Mouse (Mus musculus) forebrain, embryonic 14.5 days (tissue): Measurements from ENCODE around the gene Gm3238. TPM values are rescaled to one million over a fixed set of nuclear protein-coding genes. Genes with fewer than 3 reads are reported as not detected.
"Not testable (repeated sequence)": the region's sequence is repeated elsewhere in the genome, so short reads cannot be mapped to it uniquely, and the experiment has no call there.

Source experiments
- ATAC-seq: fragments of 200-750 bp; cut with Nextera tagmentation; 2 replicates; pipeline ENCODE4 v1.8.0; 2017; ENCODE audit warnings: mild to moderate bottlenecking, moderate library complexity
- DNase-seq: peaks from one replicate; pipeline ENCODE4 v3.0.0-alpha.2; 2015; ENCODE audit warnings: low spot score
- H3K27ac ChIP-seq: fragments of 300-500 bp; sonication (generic); 2 replicates; pipeline ENCODE4 v1.5.1; 2014; ENCODE audit warnings: low read depth, mild to moderate bottlenecking, control low read depth, low read length, moderate library complexity
- H3K27me3 ChIP-seq: fragments of 300-500 bp; sonication (generic); replicated peaks from 2 replicates; pipeline ENCODE4 v1.6.1; 2014; ENCODE audit warnings: low read length, control low read depth, mixed read lengths; ENCODE audit not compliant: control insufficient read depth, insufficient read depth
- H3K36me3 ChIP-seq: fragments of 300-500 bp; sonication (generic); 2 replicates; pipeline ENCODE4 v1.6.1; 2014; ENCODE audit warnings: low read length, control low read depth; ENCODE audit not compliant: control insufficient read depth, insufficient read depth
- H3K4me1 ChIP-seq: fragments of 300-500 bp; sonication (generic); 2 replicates; pipeline ENCODE4 v1.6.1; 2014; ENCODE audit warnings: antibody characterized with exemption, low read length, control low read depth; ENCODE audit not compliant: control insufficient read depth, insufficient read depth
- H3K4me2 ChIP-seq: fragments of 300-500 bp; sonication (generic); 2 replicates; pipeline ENCODE4 v1.6.1; 2014; ENCODE audit warnings: mild to moderate bottlenecking, control low read depth, low read length
- H3K4me3 ChIP-seq: fragments of 300-500 bp; sonication (generic); 2 replicates; pipeline ENCODE4 v1.5.1; 2014; ENCODE audit warnings: low read depth, low read length, control low read depth
- H3K9ac ChIP-seq: fragments of 300-500 bp; sonication (generic); 2 replicates; pipeline ENCODE4 v1.6.1; 2014; ENCODE audit warnings: mild to moderate bottlenecking, low read length, control low read depth, moderate library complexity
- H3K9me3 ChIP-seq: fragments of 300-500 bp; sonication (generic); replicated peaks from 2 replicates; pipeline ENCODE4 v1.6.1; 2016; ENCODE audit warnings: low read length, control low read depth, mixed read lengths; ENCODE audit not compliant: control insufficient read depth
- WGBS: fragments of 180-500 bp; shearing (Covaris S2); extraction: QIAGEN DNeasy Blood & Tissue Kit; methylation state at CpG from one replicate; pipeline ENCODE4 v1.1.7; 2014; 5-methylcytosine and 5-hydroxymethylcytosine counted together
- polyA plus RNA-seq: library from polyadenylated mRNA; unstranded; fragments of >200 nt; fragmentation: Nextera tagmentation; extraction: Ambion mirVana; gene quantifications from 2 replicates; pipeline ENCODE4 v1.2.1, GENCODE M21; 2014

The Gm3238 gene
- polyA plus RNA-seq, 1 experiment from 2014 or later: not detected

DNA sequence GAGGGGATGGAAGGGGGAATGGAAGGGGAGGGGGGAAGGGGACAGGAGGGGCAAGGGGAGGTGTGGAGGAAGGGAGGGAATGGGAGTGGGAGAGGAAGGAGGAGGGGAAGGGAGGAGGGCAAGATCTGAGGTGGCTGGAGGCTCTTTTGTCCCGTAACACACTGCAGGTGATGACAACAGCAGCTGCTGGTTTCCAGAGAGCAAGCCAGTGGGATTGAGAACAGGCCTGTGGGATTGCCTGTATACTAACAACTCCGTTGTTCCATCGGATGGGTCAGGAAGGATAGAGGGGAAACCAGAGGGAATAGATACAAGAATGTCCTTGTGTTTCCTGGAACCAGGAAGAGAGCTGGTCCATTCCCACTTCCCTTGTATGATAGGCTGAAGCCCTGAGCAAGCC lies 26.6 kb upstream of the Gm3238 start:
- Histone ChIP-seq H3K36me3 (no peaks in the 10 kb centered on the region), H3K27ac (peak overlapping the region; percentile 58), H3K9ac (no peak overlapping the region), H3K4me1 (no peaks in the 10 kb centered on the region), H3K4me3 (no peak overlapping the region), H3K9me3 (no peaks in the 10 kb centered on the region), H3K4me2 (no peak overlapping the region), H3K27me3 (no peaks in the 10 kb centered on the region)
- DNase-seq (no peak), ATAC-seq (no peak)
- WGBS: 14% methylated on average over 3 of the region's 3 CpGs

DNA sequence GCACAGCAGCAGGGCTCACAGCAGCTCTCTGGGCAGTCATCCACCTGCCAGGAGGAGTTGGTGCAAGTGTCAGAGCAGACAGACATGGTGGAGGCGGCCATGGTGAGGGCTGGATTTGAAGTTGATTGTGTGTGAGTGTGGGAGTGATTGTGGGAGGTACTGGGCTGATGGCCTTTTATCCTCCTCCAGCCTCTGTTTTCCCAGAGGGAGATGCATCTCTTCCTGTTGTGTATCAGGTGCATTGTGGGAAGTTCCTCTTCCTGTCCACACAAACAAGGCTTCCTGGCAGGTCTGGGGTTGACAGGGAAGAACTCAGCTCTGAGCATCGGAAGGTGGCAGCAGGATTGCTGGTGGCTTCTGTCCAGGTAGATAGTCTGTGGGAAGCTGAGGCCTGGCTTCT lies 23.9 kb upstream of the Gm3238 start, which contains the start of gene Gm9639:
Gene Gm9639 (minus strand): TSS at position 101 of the 400 bp plus-strand sequence.
- no peak for ATAC-seq
- no peak within 1 kb of the TSS for H3K9ac ChIP-seq
- 55% methylated on average over 2 of the region's 2 CpGs for WGBS
- no peaks in the 10 kb centered on the region for H3K36me3 ChIP-seq
- no peak within 1 kb of the TSS for H3K27ac ChIP-seq
- no peak within 1 kb of the TSS for H3K4me3 ChIP-seq
- no peak within 1 kb of the TSS for H3K4me2 ChIP-seq
- no peaks in the 10 kb centered on the region for H3K4me1 ChIP-seq
- no peak for DNase-seq
- no peaks in the 10 kb centered on the region for H3K9me3 ChIP-seq
- no peaks in the 10 kb centered on the region for H3K27me3 ChIP-seq

DNA sequence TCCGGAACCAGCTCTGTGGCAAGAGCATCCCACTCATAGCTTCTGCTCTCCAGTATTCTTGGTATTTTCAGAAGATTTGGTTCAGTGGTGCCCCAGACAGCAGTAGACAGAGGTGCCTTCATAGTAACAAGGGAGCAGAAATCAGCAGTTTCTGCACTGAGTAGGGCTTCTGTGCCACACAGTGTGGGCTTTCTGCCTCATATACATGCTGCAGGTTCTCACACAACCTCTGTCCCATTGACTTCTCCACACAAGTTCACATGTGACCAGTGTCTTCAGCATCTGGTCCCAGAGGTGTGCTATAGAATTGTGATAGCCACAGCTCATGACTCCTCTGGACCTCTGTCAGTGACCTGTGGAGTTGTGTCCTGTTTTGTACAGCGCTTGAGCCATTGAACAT lies 17.5 kb upstream of the Gm3238 start:
- H3K27ac ChIP-seq: no peak overlapping the region
- H3K9me3 ChIP-seq: no peaks in the 10 kb centered on the region
- no peak overlapping the region for H3K4me2 ChIP-seq
- no peaks in the 10 kb centered on the region for H3K27me3 ChIP-seq
- H3K4me3 ChIP-seq: no peak overlapping the region
- H3K36me3 ChIP-seq: no peaks in the 10 kb centered on the region
- DNase-seq (no peak), ATAC-seq (no peak)
- H3K9ac ChIP-seq: no peak overlapping the region
- WGBS: 87% methylated on average over 2 of the region's 2 CpGs
- no peaks in the 10 kb centered on the region for H3K4me1 ChIP-seq

DNA sequence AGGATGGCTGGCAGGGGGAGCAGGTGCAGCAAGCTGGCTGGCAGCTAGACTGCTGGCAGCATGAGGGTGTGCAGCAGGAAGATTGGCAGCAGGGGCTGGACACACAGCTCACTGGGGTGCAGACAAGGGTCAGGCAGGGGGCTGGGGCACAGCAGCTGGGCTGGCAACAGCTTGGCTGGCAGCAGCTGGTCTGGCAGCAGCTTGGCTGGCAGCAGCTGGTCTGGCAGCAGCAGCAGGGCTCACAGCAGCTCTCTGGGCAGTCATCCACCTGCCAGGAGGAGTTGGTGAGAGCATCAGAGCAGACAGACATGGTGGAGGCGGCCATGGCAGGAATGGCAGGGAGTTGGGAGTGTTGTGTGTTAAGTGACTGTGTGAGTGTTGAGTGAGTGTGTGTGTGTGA lies 16.8 kb upstream of the Gm3238 start, which contains the start of gene Gm7137:
Gene Gm7137 (minus strand): TSS at position 325 of the 400 bp plus-strand sequence.
- not testable (repeated sequence) for DNase-seq, ATAC-seq, H3K9ac ChIP-seq, H3K27me3 ChIP-seq, H3K4me3 ChIP-seq, H3K4me1 ChIP-seq, H3K36me3 ChIP-seq, H3K27ac ChIP-seq, H3K4me2 ChIP-seq, H3K9me3 ChIP-seq
- whole genome bisulfite sequencing: no CpG with 5 or more reads among the region's 1 CpGs

DNA sequence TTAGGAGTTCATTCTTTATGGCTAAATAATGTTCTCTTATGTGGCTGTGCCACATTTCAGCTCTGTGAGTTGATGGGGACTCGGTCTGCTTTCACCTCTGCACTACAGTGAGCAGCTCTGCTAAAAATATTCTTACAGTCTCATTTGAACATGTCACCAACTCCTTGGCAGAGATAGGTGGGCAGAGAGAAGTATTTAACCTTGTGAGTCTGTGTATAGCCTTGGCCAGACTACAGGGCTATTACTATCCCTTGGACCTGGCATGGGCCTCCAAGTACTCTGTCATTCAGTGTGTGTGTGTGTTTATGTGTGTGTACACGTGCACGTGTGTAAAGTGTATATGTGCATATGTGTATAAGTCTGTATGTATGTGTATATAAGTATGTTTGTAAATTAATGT lies 12.3 kb upstream of the Gm3238 start:
- H3K4me2 ChIP-seq, H3K4me1 ChIP-seq, H3K27ac ChIP-seq, H3K27me3 ChIP-seq, H3K4me3 ChIP-seq, DNase-seq, ATAC-seq, H3K9ac ChIP-seq, H3K9me3 ChIP-seq, H3K36me3 ChIP-seq: not testable (repeated sequence)
- 81% methylated on average over 1 of the region's 3 CpGs for WGBS

DNA sequence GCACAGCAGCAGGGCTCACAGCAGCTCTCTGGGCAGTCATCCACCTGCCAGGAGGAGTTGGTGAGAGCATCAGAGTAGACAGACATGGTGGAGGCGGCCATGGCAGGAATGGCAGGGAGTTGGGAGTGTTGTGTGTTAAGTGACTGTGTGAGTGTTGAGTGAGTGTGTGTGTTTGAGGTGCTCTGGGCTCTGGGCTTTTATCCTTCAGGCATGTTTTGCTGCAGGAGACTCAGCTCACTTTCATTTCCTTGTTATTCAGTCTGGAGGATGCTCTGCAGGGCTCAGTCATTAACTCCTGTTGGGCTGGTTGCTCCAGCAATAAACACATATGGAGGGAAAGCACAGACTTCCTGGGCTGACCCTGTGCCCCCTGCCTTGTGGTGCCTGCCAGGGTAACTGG lies 11.3 kb upstream of the Gm3238 start, which contains the start of gene Gm3250:
Gene Gm3250 (minus strand): TSS at position 101 of the 400 bp plus-strand sequence.
- H3K9ac ChIP-seq, H3K4me1 ChIP-seq, H3K4me2 ChIP-seq, DNase-seq, ATAC-seq, H3K9me3 ChIP-seq, H3K27ac ChIP-seq, H3K27me3 ChIP-seq, H3K36me3 ChIP-seq, H3K4me3 ChIP-seq: not testable (repeated sequence)
- WGBS: no CpG with 5 or more reads among the region's 1 CpGs

DNA sequence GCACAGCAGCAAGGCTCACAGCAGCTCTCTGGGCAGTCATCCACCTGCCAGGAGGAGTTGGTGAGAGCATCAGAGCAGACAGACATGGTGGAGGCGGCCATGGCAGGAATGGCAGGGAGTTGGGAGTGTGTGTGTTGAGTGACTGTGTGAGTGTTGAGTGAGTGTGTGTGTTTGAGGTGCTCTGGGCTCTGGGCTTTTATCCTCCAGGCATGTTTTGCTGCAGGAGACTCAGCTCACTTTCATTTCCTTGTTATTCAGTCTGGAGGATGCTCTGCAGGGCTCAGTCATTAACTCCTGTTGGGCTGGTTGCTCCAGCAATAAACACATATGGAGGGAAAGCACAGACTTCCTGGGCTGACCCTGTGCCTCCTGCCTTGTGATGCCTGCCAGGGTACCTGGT lies 5.7 kb upstream of the Gm3238 start, which contains the start of gene Gm7138:
Gene Gm7138 (minus strand): TSS at position 101 of the 400 bp plus-strand sequence.
- 60% methylated on average over 1 of the region's 1 CpGs for WGBS
- H3K36me3 ChIP-seq, H3K9ac ChIP-seq, H3K4me2 ChIP-seq, ATAC-seq, H3K4me3 ChIP-seq, DNase-seq, H3K27me3 ChIP-seq, H3K27ac ChIP-seq, H3K9me3 ChIP-seq, H3K4me1 ChIP-seq: not testable (repeated sequence)

DNA sequence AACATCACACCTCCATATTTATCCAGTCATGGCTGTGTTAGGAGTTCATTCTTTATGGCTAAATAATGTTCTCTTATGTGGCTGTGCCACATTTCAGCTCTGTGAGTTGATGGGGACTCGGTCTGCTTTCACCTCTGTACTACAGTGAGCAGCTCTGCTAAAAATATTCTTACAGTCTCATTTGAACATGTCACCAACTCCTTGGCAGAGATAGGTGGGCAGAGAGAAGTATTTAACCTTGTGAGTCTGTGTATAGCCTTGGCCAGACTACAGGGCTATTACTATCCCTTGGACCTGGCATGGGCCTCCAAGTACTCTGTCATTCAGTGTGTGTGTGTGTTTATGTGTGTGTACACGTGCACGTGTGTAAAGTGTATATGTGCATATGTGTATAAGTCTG lies 1.0 kb upstream of the Gm3238 start:
- not testable (repeated sequence) for H3K4me2 ChIP-seq, H3K27me3 ChIP-seq, H3K4me1 ChIP-seq, H3K36me3 ChIP-seq, H3K9ac ChIP-seq, H3K4me3 ChIP-seq, ATAC-seq, DNase-seq, H3K9me3 ChIP-seq, H3K27ac ChIP-seq
- WGBS: 78% methylated on average over 1 of the region's 3 CpGs

DNA sequence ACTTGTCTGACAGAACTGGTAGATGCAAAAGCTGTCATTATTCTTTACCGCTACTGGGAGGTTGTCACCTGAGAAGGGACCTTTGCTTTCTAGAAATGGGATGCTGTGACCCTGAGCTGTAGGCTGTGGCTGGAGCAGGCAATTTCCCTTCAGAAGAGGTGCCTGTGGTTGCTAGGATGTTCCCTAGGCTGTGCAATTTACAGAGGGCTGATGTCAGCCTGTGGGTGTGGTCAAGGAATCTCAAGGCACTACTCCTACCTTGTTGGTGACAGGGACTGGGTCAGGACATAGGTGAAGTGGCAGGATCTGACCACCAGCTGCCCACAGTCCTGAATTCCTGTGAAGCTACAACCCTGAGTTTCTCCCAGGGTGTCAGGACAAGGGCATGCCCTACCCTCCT lies 1.4 kb downstream of the Gm3238 start:
- Histone ChIP-seq H3K4me1 (no peaks in the 10 kb centered on the region), H3K27me3 (no peaks in the 10 kb centered on the region), H3K36me3 (no peaks in the 10 kb centered on the region), H3K9ac (no peak overlapping the region), H3K27ac (no peak overlapping the region), H3K9me3 (no peaks in the 10 kb centered on the region), H3K4me2 (no peak overlapping the region), H3K4me3 (no peak overlapping the region)
- ATAC-seq (no peak), DNase-seq (no peak)
- 74% methylated on average over 1 of the region's 1 CpGs for WGBS
